Mouse (Mus musculus): ENCODE results near the gene Afmid.

Gene Afmid

GRCm38 (mm10) chr11:117848271-117848984, 22.7 kb downstream of the Afmid start:
- peak in 1 of 2 experiments; percentile 26 for DNase-seq (ENCODE audit: low spot score in 2 of 2)

- peak; percentile 92 to 95 for DNase-seq (ENCODE audit: low spot score in 2 of 2)
These were observed 23.4 kb downstream of the Afmid start, which contains the start of gene Birc5 for GRCm38 (mm10) chr11:117848985-117849671. Birc5 (plus strand) TSS chr11:117849251.

- DNase-seq (ENCODE audit: low spot score in 2 of 2): no peak
These were observed 27.2 kb downstream of the Afmid start for GRCm38 (mm10) chr11:117852875-117853274.

GRCm38 (mm10) chr11:117854241-117854640, 28.5 kb downstream of the Afmid start:
- no peak for DNase-seq (ENCODE audit: low spot score in 2 of 2)

- DNase-seq (ENCODE audit: low spot score in 2 of 2): no peak
These were observed 29.6 kb downstream of the Afmid start for GRCm38 (mm10) chr11:117855360-117855759.

GRCm38 (mm10) chr11:117855975-117856374, 30.3 kb downstream of the Afmid start:
- no peak for DNase-seq (ENCODE audit: low spot score in 2 of 2)

GRCm38 (mm10) chr11:117857462-117857861, 31.7 kb downstream of the Afmid start:
- no peak for DNase-seq (ENCODE audit: low spot score in 2 of 2)

- DNase-seq (ENCODE audit: low spot score in 2 of 2): no peak
These were observed 32.7 kb downstream of the Afmid start for GRCm38 (mm10) chr11:117858392-117858791.

- no peak for DNase-seq (ENCODE audit: low spot score in 2 of 2)
These were observed 34.9 kb downstream of the Afmid start, which contains the start of gene Tmem235 for GRCm38 (mm10) chr11:117860601-117861000. Tmem235 (plus strand) TSS chr11:117860752.

- no peak for DNase-seq (ENCODE audit: low spot score in 2 of 2)
These were observed 37.6 kb downstream of the Afmid start for GRCm38 (mm10) chr11:117863174-117863856.

GRCm38 (mm10) chr11:117864805-117865204, 39.1 kb downstream of the Afmid start:
- no peak for DNase-seq (ENCODE audit: low spot score in 2 of 2)

- DNase-seq (ENCODE audit: low spot score in 2 of 2): no peak
These were observed 40.3 kb downstream of the Afmid start for GRCm38 (mm10) chr11:117865988-117866387.

GRCm38 (mm10) chr11:117870688-117871365, 45.1 kb downstream of the Afmid start:
- peak; percentile 58 to 72 for DNase-seq (ENCODE audit: low spot score in 2 of 2)

GRCm38 (mm10) chr11:117871376-117871775, 45.7 kb downstream of the Afmid start:
- no peak for DNase-seq (ENCODE audit: low spot score in 2 of 2)

GRCm38 (mm10) chr11:117871911-117872584, 46.3 kb downstream of the Afmid start:
- DNase-seq (ENCODE audit: low spot score in 2 of 2): no peak

- peak; percentile 73 to 82 for DNase-seq (ENCODE audit: low spot score in 2 of 2)
These were observed 47.3 kb downstream of the Afmid start, which contains the start of gene Tha1 for GRCm38 (mm10) chr11:117872861-117873608. Tha1 (minus strand) TSS chr11:117873481.

GRCm38 (mm10) chr11:117874419-117874818, 48.7 kb downstream of the Afmid start:
- DNase-seq (ENCODE audit: low spot score in 2 of 2): no peak

- DNase-seq (ENCODE audit: low spot score in 2 of 2): no peak
These were observed 50.0 kb downstream of the Afmid start for GRCm38 (mm10) chr11:117875681-117876080.

- DNase-seq (ENCODE audit: low spot score in 2 of 2): no peak
These were observed 52.4 kb downstream of the Afmid start for GRCm38 (mm10) chr11:117877917-117878745.

GRCm38 (mm10) chr11:117878892-117879291, 53.2 kb downstream of the Afmid start:
- no peak for DNase-seq (ENCODE audit: low spot score in 2 of 2)
